Mouse (Mus musculus) heart, adult 2 months (tissue): ENCODE measurements around the gene Dhx30.

Experiments
- CTCF ChIP-seq: fragments of 200-600 bp; IDR thresholded peaks from 2 replicates; pipeline ENCODE4 v1.8.1; 2022; ENCODE audit warnings: antibody characterized with exemption, mild to moderate bottlenecking, moderate library complexity
- EP300 ChIP-seq: fragments of 200-500 bp; IDR thresholded peaks from 2 replicates; pipeline ENCODE4 v1.6.1; 2011; ENCODE audit warnings: low read depth, low read length, control low read depth; ENCODE audit not compliant: insufficient read depth
- POLR2A ChIP-seq: fragments of 200-500 bp; IDR thresholded peaks from 2 replicates; pipeline ENCODE4 v1.6.1; 2011; ENCODE audit warnings: mild to moderate bottlenecking, low read depth, low read length, control low read depth; ENCODE audit not compliant: insufficient read depth

GRCm38 (mm10) chr9:110053305-110054079 is 64.1 kb downstream of the Dhx30 start:
- TF ChIP-seq CTCF (no peak), EP300 (0 out of 2 replicates have a peak, but pooled peaks have one; percentile 51), POLR2A (no peak)
